In the genomic region with DNA sequence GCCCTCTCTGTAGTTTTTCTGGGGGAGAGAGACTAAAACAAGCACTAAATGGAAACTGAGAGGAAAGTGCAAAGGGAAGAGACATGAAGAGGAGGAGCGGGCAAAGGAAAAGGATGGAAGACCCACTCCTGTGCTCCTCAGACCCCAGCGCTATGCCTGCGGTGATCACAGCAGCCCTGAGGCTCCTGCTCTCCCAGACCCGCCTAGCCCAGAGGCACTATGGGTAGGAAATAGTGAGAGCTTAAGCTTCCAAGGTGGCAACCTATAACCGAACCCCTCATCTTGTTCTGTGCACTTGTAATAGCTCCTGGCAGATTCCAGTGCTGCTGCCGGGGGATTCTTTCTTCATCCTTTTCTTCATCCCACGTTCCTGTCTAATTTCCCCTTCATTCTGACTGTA, we compare ENCODE assay signal across 13 mouse cellular contexts.
DNase-seq lines count a peak whose midpoint lies in the region; ATAC-seq lines count a peak whose summit lies in the region.
"Had no signal": no experiment of that assay in that cellular context is flagged by ENCODE, and none has a peak within 500 bp of the region (broad histone marks: within the 10 kb centered on the region; RNA-seq: fewer than 3 reads in every experiment).

No protein-coding gene starts in this region.

- no peaks in the 10 kb centered on the region for H3K9me3 ChIP-seq in forebrain, embryonic 13.5 days (replicated peaks)
- no peaks in the 10 kb centered on the region for H3K9me3 ChIP-seq in forebrain, embryonic 10.5 days
- H3K9me3 ChIP-seq in embryonic facial prominence, embryonic 10.5 days, result no peaks in the 10 kb centered on the region
- no peaks in the 10 kb centered on the region for H3K9me3 ChIP-seq in hindbrain, embryonic 15.5 days
- no peaks in the 10 kb centered on the region for H3K9me3 ChIP-seq in midbrain, embryonic 13.5 days
- H3K9me3 ChIP-seq: heart, embryonic 15.5 days had no signal

- no peak for DNase-seq in forebrain, embryonic 10.5 days (ENCODE audit: extremely low spot score, low spot score)
- DNase-seq in embryonic facial prominence, embryonic 10.5 days (ENCODE audit: low spot score), result no peak
- DNase-seq in adrenal gland, adult 2 months, result no peak
- DNase-seq in MN1 (ENCODE audit: low spot score), result no peak
- DNase-seq: adrenal gland, adult 8-10 months; gastrocnemius, postnatal 36 days; lung, embryonic 14.5 days had no signal

- ATAC-seq in forebrain, embryonic 13.5 days, result no peak
- 0 out of 2 replicates have a peak, but pooled peaks have one; percentile 72 for ATAC-seq in hindbrain, embryonic 15.5 days (ENCODE audit: low FRiP score, low read depth)
- 0 out of 2 replicates have a peak, but pooled peaks have one; percentile 40 for ATAC-seq in midbrain, embryonic 13.5 days
- ATAC-seq in inflammation-experienced regulatory T-cells, adult 6 months, result no peak

- H3K4me3 ChIP-seq in forebrain, embryonic 13.5 days, result no peak overlapping the region
- no peak overlapping the region for H3K4me3 ChIP-seq in forebrain, embryonic 10.5 days
- no peak overlapping the region for H3K4me3 ChIP-seq in embryonic facial prominence, embryonic 10.5 days
- no peak overlapping the region for H3K4me3 ChIP-seq in hindbrain, embryonic 15.5 days
- no peak overlapping the region for H3K4me3 ChIP-seq in midbrain, embryonic 13.5 days (replicated peaks)
- H3K4me3 ChIP-seq: heart, embryonic 15.5 days had no signal

- no peak overlapping the region for H3K27ac ChIP-seq in forebrain, embryonic 13.5 days
- H3K27ac ChIP-seq in forebrain, embryonic 10.5 days, result no peak overlapping the region
- H3K27ac ChIP-seq in embryonic facial prominence, embryonic 10.5 days (replicated peaks), result peak overlapping the region; percentile 63; the same call in 1 of the 2 replicates
- no peak overlapping the region for H3K27ac ChIP-seq in hindbrain, embryonic 15.5 days (replicated peaks)
- H3K27ac ChIP-seq in midbrain, embryonic 13.5 days, result no peak overlapping the region
- H3K27ac ChIP-seq: heart, embryonic 15.5 days; kidney, postnatal 0 days had no signal

- H3K4me2 ChIP-seq in forebrain, embryonic 13.5 days, result peak overlapping the region; percentile 38
- peak overlapping the region; percentile 24; the same call in 1 of the 2 replicates for H3K4me2 ChIP-seq in hindbrain, embryonic 15.5 days
- peak overlapping the region; percentile 36 for H3K4me2 ChIP-seq in midbrain, embryonic 13.5 days (replicated peaks)
- H3K4me2 ChIP-seq: heart, embryonic 15.5 days; lung, embryonic 14.5 days had no signal

- WGBS in forebrain, embryonic 13.5 days, result 37% methylated on average over 7 of the region's 7 CpGs
- WGBS in forebrain, embryonic 10.5 days, result 31% methylated on average over 7 of the region's 7 CpGs
- WGBS in embryonic facial prominence, embryonic 10.5 days, result 27% methylated on average over 7 of the region's 7 CpGs
- WGBS in hindbrain, embryonic 15.5 days, result 30% methylated on average over 7 of the region's 7 CpGs
- 22% methylated on average over 7 of the region's 7 CpGs for WGBS in midbrain, embryonic 13.5 days

- H3K9ac ChIP-seq in forebrain, embryonic 13.5 days, result no peak overlapping the region
- H3K9ac ChIP-seq in hindbrain, embryonic 15.5 days, result no peak overlapping the region
- H3K9ac ChIP-seq in midbrain, embryonic 13.5 days (replicated peaks), result no peak overlapping the region
- H3K9ac ChIP-seq: heart, embryonic 15.5 days; lung, embryonic 14.5 days had no signal

- no peaks in the 10 kb centered on the region for H3K36me3 ChIP-seq in forebrain, embryonic 13.5 days (ENCODE audit: poor library complexity, severe bottlenecking)
- no peaks in the 10 kb centered on the region for H3K36me3 ChIP-seq in forebrain, embryonic 10.5 days (replicated peaks)
- no peaks in the 10 kb centered on the region for H3K36me3 ChIP-seq in embryonic facial prominence, embryonic 10.5 days (replicated peaks)
- H3K36me3 ChIP-seq in hindbrain, embryonic 15.5 days, result no peaks in the 10 kb centered on the region
- H3K36me3 ChIP-seq in midbrain, embryonic 13.5 days, result no peaks in the 10 kb centered on the region
- H3K36me3 ChIP-seq: heart, embryonic 15.5 days had no signal

- no peaks in the 10 kb centered on the region for H3K27me3 ChIP-seq in forebrain, embryonic 13.5 days
- H3K27me3 ChIP-seq in forebrain, embryonic 10.5 days (ENCODE audit: poor library complexity, severe bottlenecking), result peaks cover 32% of the 10 kb centered on the region
- peaks cover 27% of the 10 kb centered on the region for H3K27me3 ChIP-seq in embryonic facial prominence, embryonic 10.5 days (replicated peaks; ENCODE audit: low read depth, poor library complexity, severe bottlenecking)
- H3K27me3 ChIP-seq in hindbrain, embryonic 15.5 days, result no peaks in the 10 kb centered on the region
- peaks cover 8% of the 10 kb centered on the region; the same call in 1 of the 2 replicates for H3K27me3 ChIP-seq in midbrain, embryonic 13.5 days
- H3K27me3 ChIP-seq: heart, embryonic 15.5 days had no signal

- H3K4me1 ChIP-seq in forebrain, embryonic 13.5 days, result peaks cover 19% of the 10 kb centered on the region
- peaks cover 34% of the 10 kb centered on the region for H3K4me1 ChIP-seq in forebrain, embryonic 10.5 days
- peaks cover 36% of the 10 kb centered on the region for H3K4me1 ChIP-seq in embryonic facial prominence, embryonic 10.5 days
- peaks cover 22% of the 10 kb centered on the region for H3K4me1 ChIP-seq in hindbrain, embryonic 15.5 days (replicated peaks)
- peaks cover 19% of the 10 kb centered on the region for H3K4me1 ChIP-seq in midbrain, embryonic 13.5 days (replicated peaks)

Comparison
In these comparisons a context has a peak if more than half of its experiments do, and no peak if none do; other contexts are left out.
1. ATAC-seq: peak in hindbrain, embryonic 15.5 days (single experiment) and midbrain, embryonic 13.5 days (single experiment); none in forebrain, embryonic 13.5 days (single experiment) and inflammation-experienced regulatory T-cells, adult 6 months (single experiment).
2. Peak in every context shown above with its lines, with median percentiles within 50 percentile points of each other: H3K4me2 ChIP-seq.